Mouse (Mus musculus): ENCODE measurements around the gene Zfp40.

GRCm38 (mm10) chr17:23192453-23193379 is at the start of gene Zfp40:
- TF ChIP-seq POLR2A (IDR thresholded peaks at IDR 0.05; ENCODE audit: borderline replicate concordance, extremely low read depth, low read depth, low read length) (peak; percentile 44; the same call in 1 of the 2 replicates), CTCF (IDR thresholded peaks at IDR 0.05; ENCODE audit: insufficient read depth, low read length) (no peak)
